Mouse (Mus musculus) ES-Bruce4 (cell line): Measurements from ENCODE around the gene Tnp2.

Experiments
- CTCF ChIP-seq: IDR thresholded peaks from one replicate; pipeline ENCODE4 v1.8.1; 2011; ENCODE audit warnings: low read depth, low read length
- POLR2A ChIP-seq: IDR thresholded peaks from one replicate; pipeline ENCODE4 v1.8.1; 2011; ENCODE audit warnings: low read length; ENCODE audit not compliant: insufficient read depth

DNA sequence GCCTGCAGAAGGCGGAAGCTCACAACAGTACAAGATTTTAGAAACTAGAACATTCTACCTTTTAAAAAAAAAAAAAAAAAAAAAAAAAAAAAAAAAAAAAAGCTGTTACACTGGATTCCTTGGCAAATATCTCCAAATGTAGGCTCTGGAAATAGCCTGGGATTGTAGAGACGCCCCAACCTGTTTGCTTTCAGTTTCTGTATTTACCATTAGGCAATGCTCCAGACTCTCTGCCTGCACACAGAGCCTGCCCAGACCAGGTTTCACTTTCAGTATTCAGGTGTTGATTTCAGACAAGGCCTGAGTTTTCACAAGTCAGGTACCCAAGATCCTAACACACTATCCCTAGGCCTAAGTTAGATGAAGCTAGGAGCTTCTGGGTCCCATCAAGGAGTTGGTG, 47.4 kb downstream of the Tnp2 start:
- TF ChIP-seq CTCF, result no peak
- TF ChIP-seq POLR2A, result no peak
